Mouse (Mus musculus): ENCODE data around the gene Tmem107.

Gene Tmem107

DNA sequence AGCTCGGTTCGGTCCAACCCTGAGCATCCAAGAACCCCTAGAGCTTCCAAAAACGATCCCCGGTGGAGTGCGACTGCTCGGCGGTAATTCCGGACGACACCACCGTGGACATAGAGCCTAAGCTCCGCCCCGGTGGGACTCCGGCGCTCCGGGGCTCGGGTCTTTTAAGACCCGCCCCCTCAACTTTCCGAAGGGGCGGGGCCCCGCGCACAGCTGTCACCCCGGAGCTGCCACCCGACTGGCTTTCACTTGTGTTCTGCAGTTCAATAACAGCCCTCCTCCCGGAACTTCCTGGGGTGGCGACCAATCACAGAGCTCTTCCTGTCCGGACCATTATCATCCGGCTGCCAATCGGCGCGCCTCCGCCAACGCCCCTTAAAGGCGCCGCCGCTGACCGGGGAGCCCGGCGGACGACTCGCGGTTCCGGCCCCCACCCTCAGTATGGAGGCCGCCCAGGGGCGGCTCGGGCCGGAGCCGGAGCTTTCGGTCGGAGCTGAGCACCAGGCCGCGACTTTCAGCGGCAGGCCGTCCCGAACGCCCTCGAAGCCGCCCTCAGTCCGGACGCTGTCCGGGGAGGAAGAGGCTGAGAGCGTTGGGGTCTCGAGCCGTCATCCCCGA, 11.1 kb upstream of the Tmem107 start, which contains the start of gene Borcs6:
Gene Borcs6 (plus strand): TSS at position 361 of the 618 bp plus-strand sequence.
- in situ Hi-C loops (cut with MboI, MseI): no loop called here

- in situ Hi-C loops (cut with MboI, MseI): loop anchor here (5.0 kb wide), 1 partner anchor 62 kb away; the partner anchor contains the start of genes 9130213A22Rik (in 2 of the 2) and Hes7 (in 2 of the 2)
These were observed 10.6 kb upstream of the Tmem107 start for GRCm38 (mm10) chr11:69059975-69060411.

DNA sequence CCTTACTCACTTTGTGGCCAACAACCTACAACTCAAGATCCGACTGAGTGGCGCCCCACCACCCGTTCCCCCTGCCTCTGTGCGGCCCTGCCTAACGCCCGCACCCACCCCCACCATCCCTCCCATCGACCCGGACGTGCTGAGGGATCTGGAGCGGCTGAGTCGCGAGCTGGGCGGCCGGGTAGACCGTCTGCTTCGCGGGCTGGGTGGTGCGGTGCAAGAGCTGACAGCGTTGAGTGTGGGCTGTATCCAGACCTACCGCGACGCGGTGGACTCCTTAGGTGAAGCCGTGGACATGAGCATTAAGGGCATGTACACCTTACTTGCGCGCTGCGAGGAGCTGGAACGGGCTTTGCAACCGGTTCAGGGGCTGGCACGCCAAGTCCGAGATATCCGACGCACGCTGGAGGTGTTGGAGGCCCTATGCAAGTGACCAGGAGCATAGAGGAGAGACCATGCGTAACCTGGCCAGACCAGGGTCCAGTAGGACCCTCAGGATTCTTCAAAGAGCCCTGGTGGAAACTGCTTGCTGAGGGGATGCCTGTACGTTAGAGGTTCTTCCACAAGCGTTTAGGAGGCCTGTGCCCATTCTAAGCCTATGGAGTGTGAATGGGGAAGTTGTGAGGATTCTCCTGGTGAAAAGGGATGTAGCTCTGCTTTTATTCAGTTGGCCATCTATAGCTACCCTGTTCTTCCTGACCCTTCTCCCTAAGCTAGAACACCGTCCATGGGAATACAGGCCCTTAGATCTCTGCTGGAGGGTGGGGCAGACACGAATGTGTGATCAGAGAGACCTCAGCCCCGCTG, 10.0 kb upstream of the Tmem107 start:
- in situ Hi-C loops (cut with MboI, MseI): loop anchor here (5.0 kb wide), 1 partner anchor 62 kb away; the partner anchor contains the start of genes 9130213A22Rik (in 2 of the 2) and Hes7 (in 2 of the 2)

DNA sequence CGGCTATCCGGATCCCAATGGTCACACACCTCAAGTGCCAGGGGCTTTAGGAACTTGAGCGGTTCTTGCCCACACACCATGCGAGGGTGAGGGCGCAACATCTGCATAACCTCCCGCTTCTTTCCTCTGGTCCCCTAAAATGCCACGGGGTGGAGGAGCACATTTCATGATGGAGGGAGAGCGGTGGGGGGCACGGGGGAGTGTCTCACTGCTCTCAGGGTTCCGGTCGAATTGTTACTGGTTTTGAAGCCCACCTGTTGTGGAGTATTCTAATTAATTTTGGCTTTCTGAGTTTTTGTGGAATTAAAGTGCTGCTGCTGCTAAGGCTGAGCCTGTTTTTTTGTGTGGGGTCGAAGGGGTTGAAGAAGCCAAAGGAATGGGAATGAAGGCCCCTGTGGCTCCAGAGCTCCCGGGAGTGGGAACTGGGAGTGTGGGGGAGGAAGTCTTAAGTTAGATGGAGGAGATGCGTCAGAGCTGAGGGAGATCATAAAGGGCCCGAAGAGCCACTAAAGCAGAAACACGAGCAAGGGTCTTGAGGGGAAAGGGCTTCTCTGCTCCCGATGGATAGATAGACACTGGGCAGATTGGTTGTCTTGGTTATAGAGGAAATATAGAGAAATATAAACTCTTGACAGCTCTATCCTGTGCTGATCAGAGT, 9.2 kb upstream of the Tmem107 start:
- in situ Hi-C loops (cut with MboI, MseI): loop anchor here (5.0 kb wide), 1 partner anchor 61 kb away; the partner anchor contains the start of genes 9130213A22Rik (in 2 of the 2) and Hes7 (in 2 of the 2)

DNA sequence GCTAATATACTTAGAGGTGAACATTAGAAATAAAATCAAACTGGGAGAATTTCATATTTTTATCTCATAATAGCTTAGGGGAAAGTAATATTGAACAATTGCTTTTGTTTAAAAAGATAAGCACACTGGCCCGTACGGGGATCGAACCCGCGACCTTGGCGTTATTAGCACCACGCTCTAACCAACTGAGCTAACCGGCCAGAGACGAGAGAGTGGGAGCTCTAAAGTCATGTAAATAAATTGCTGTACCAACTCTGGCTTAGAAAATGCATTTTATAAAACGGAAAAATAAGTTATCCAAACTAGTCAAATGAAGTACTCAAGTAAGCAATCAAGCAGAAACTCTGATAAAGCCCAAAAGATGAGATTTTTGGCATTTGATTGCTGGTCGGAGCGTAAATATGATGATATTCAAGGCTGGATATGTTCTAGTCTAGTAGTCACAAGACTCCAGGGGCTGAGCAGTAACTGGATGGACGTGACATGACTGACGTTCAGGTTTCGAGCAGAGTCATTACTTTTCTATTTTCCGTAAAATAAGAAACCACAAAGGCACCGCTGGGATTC, 8.3 kb upstream of the Tmem107 start:
- in situ Hi-C loops (cut with MboI, MseI): loop anchor here (5.0 kb wide), 1 partner anchor 60 kb away; the partner anchor contains the start of genes 9130213A22Rik (in 2 of the 2) and Hes7 (in 2 of the 2)

DNA sequence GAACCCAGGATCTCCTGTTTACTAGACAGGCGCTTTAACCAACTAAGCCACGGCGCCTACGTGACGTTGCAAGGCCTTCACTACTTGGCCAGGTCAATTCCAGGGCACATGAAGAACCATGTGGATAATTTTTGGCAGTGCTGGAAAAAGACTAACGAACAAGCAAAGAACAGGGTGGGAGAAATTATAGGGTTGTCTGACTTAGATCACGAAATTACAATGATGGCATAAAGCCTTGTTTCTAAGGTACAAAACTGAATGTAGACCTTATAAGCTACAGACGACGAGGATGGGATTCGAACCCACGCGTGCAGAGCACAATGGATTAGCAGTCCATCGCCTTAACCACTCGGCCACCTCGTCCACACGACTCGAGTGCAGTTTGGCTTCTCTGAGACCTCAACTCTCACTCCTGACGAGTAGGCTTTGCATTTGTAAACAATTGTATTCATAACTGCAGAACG, 7.8 kb upstream of the Tmem107 start:
- in situ Hi-C loops (cut with MboI, MseI): loop anchor here (5.0 kb wide), 1 partner anchor 60 kb away; the partner anchor contains the start of genes 9130213A22Rik (in 2 of the 2) and Hes7 (in 2 of the 2)

GRCm38 (mm10) chr11:69063413-69064201, 7.0 kb upstream of the Tmem107 start:
- in situ Hi-C loops (cut with MboI, MseI): loop anchor here (5.0 kb wide), 1 partner anchor 59 kb away; the partner anchor contains the start of genes 9130213A22Rik (in 2 of the 2) and Hes7 (in 2 of the 2)

GRCm38 (mm10) chr11:69064259-69065133, 6.1 kb upstream of the Tmem107 start:
- in situ Hi-C loops (cut with MboI, MseI): loop anchor here (5.0 kb wide), 1 partner anchor 58 kb away; the partner anchor contains the start of genes 9130213A22Rik (in 2 of the 2) and Hes7 (in 2 of the 2)

- in situ Hi-C loops (cut with MboI, MseI): no loop called here
These were observed 5.1 kb upstream of the Tmem107 start for GRCm38 (mm10) chr11:69065394-69065925.

DNA sequence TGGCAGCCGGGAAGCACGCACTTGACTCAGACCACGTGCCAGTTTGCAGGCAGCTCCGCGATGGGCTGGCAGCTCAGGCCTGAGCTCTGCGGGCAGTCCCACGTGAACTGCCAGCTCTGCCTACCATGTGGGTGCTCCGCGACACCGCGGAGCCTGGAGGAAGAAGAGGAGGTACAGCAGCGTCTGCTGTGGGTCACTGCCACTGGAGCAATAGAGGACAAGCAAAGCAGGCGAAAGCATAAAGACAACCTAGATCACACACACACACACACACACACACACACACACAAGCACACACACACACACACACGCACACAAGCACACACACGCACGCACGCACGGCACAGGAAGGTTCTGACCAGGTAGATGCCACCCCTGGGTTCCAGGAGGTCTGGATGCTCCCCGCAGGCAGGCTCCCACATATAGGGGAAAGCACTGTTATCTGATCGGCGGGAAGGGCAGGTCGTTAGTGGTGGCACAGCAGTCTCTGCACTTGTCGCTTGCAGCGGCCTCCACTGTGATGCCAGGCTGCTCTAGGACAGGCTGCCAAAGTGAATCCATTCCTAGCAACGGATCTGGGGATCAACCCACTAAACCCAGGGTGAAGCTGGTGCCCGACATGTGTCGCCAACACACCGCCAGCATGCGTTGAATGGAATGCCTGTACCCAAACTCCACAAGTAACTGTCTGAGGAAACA, 4.3 kb upstream of the Tmem107 start:
- in situ Hi-C loops (cut with MboI, MseI): no loop called here

GRCm38 (mm10) chr11:69066956-69067355, 3.6 kb upstream of the Tmem107 start:
- in situ Hi-C loops (cut with MboI, MseI): no loop called here

- in situ Hi-C loops (cut with MboI, MseI): no loop called here
These were observed 3.0 kb upstream of the Tmem107 start for GRCm38 (mm10) chr11:69067601-69068000.

- in situ Hi-C loops (cut with MboI, MseI): no loop called here
These were observed 513 bp upstream of the Tmem107 start for GRCm38 (mm10) chr11:69070093-69070492.

DNA sequence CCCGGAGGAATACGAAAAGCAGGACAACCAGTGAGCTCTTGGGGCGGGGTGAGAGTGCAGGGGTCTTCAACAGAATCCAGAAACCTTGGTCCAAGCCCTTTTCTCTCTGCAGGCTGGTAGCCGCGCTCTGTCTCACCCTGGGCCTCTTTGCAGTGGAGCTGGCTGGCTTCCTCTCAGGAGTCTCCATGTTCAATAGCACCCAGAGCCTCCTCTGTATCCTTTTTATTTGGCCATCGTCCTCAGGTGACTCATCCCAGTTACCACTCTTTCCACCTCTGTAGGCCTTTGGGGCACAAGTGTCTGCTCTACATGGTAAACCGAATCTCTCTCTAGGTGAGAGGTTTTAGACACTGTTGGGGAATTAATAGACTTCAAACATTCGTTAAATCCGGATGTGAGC, 656 bp downstream of the Tmem107 start:
- in situ Hi-C loops (cut with MboI, MseI): no loop called here

DNA sequence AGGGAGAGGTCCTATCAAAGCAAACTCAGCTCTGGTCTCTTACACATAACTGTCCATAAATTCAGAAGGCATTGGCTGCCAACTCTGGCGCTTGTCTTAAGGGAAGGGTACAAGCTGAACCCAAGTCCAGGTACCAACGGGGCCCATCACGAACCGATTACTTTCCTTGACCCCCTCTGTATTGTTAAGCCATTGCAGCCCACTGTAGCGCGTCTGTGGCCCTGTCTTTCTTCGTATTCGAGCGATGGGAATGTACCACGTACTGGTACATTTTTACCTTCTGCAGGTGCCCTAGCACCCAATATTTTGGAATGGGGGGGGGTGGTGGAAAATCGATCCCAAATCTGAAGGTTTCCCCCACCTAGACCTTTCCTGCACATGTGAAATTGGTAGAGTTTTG, 1.6 kb downstream of the Tmem107 start:
- in situ Hi-C loops (cut with MboI, MseI): no loop called here

GRCm38 (mm10) chr11:69072666-69073064, 2.1 kb downstream of the Tmem107 start:
- in situ Hi-C loops (cut with MboI, MseI): no loop called here

- in situ Hi-C loops (cut with MboI, MseI): no loop called here
These were observed 2.7 kb downstream of the Tmem107 start for GRCm38 (mm10) chr11:69073065-69073888.
